Comparison of ENCODE assay signal across 7 mouse cellular contexts in genomic region chr19:5422895-5423443, GRCm38 (mm10). TPM values are rescaled to one million over a fixed set of nuclear protein-coding genes. Genes with fewer than 3 reads are reported as not detected.
DNase-seq lines count a peak whose midpoint lies in the region; ATAC-seq and TF ChIP-seq lines count a peak whose summit lies in the region.

No protein-coding gene starts in this region.

- H3K36me3 ChIP-seq in liver, embryonic 11.5 days (ENCODE audit: control insufficient read depth, insufficient read depth, low read length): peaks cover 19% of the 10 kb centered on the region; the same call in 1 of the 2 replicates
- peaks cover 7% of the 10 kb centered on the region; the same call in 1 of the 2 replicates for H3K36me3 ChIP-seq in forebrain, embryonic 11.5 days (ENCODE audit: control insufficient read depth, insufficient read depth, low read length)
- H3K36me3 ChIP-seq in hindbrain, embryonic 16.5 days (ENCODE audit: control insufficient read depth, insufficient read depth, low read length): peaks cover 11% of the 10 kb centered on the region
- peaks cover 21% of the 10 kb centered on the region for H3K36me3 ChIP-seq in myocyte (ENCODE audit: control insufficient read depth, insufficient read depth)

- H3K9ac ChIP-seq in liver, embryonic 11.5 days (ENCODE audit: low read depth, low read length): no peak overlapping the region
- peak overlapping the region; percentile 7; the same call in 1 of the 2 replicates for H3K9ac ChIP-seq in forebrain, embryonic 11.5 days (ENCODE audit: low read length)
- 0 out of 2 replicates have a peak overlapping the region, but pooled peaks have one; percentile 2 for H3K9ac ChIP-seq in hindbrain, embryonic 16.5 days (ENCODE audit: low read depth, low read length)

- H3K27me3 ChIP-seq in liver, embryonic 11.5 days (replicated peaks; ENCODE audit: control insufficient read depth, insufficient read depth, low read length): no peaks in the 10 kb centered on the region
- no peaks in the 10 kb centered on the region for H3K27me3 ChIP-seq in forebrain, embryonic 11.5 days (ENCODE audit: control insufficient read depth, insufficient read depth, low read length)
- H3K27me3 ChIP-seq in hindbrain, embryonic 16.5 days (replicated peaks; ENCODE audit: control insufficient read depth, insufficient read depth, low read length): no peaks in the 10 kb centered on the region
- no peaks in the 10 kb centered on the region for H3K27me3 ChIP-seq in myocyte (ENCODE audit: control insufficient read depth, insufficient read depth, insufficient read length)

- peaks cover 24% of the 10 kb centered on the region for H3K4me1 ChIP-seq in liver, embryonic 11.5 days (replicated peaks; ENCODE audit: control insufficient read depth, insufficient read depth, low read length)
- H3K4me1 ChIP-seq in forebrain, embryonic 11.5 days (replicated peaks; ENCODE audit: control insufficient read depth, insufficient read depth, low read length): peaks cover 17% of the 10 kb centered on the region; the same call in 1 of the 2 replicates
- peaks cover 32% of the 10 kb centered on the region for H3K4me1 ChIP-seq in hindbrain, embryonic 16.5 days (ENCODE audit: control insufficient read depth, insufficient read depth, low read depth, low read length)

- peak overlapping the region; percentile 3; the same call in 1 of the 2 replicates for H3K4me3 ChIP-seq in liver, embryonic 11.5 days (ENCODE audit: low read depth, low read length)
- H3K4me3 ChIP-seq in forebrain, embryonic 11.5 days (ENCODE audit: low read depth, low read length): no peak overlapping the region
- H3K4me3 ChIP-seq in hindbrain, embryonic 16.5 days (ENCODE audit: low read length): no peak overlapping the region
- peak overlapping the region; percentile 68 for H3K4me3 ChIP-seq in myocyte

- no peak overlapping the region for H3K27ac ChIP-seq in liver, embryonic 11.5 days (ENCODE audit: low read depth, low read length)
- H3K27ac ChIP-seq in forebrain, embryonic 11.5 days (ENCODE audit: low read depth, low read length): no peak overlapping the region
- H3K27ac ChIP-seq in hindbrain, embryonic 16.5 days (ENCODE audit: low read depth, low read length): no peak overlapping the region

- ATAC-seq in liver, embryonic 11.5 days (replicated peaks; ENCODE audit: low FRiP score): no peak
- ATAC-seq in forebrain, embryonic 11.5 days (replicated peaks; ENCODE audit: low FRiP score): no peak
- no peak for ATAC-seq in hindbrain, embryonic 16.5 days

- H3ac ChIP-seq in myocyte (ENCODE audit: control insufficient read depth, insufficient read length): no peak overlapping the region

- WGBS in liver, embryonic 11.5 days: 85% methylated on average over 9 of the region's 9 CpGs
- WGBS in forebrain, embryonic 11.5 days: 78% methylated on average over 9 of the region's 9 CpGs
- WGBS in hindbrain, embryonic 16.5 days: 62% methylated on average over 9 of the region's 9 CpGs

- H3K4me2 ChIP-seq in liver, embryonic 11.5 days: peak overlapping the region; percentile 93
- H3K4me2 ChIP-seq in forebrain, embryonic 11.5 days (ENCODE audit: low read depth, low read length, severe bottlenecking): peak overlapping the region; percentile 91
- H3K4me2 ChIP-seq in hindbrain, embryonic 16.5 days (ENCODE audit: low read length): peak overlapping the region; percentile 88
- H3K4me2 ChIP-seq in myocyte (ENCODE audit: low read depth): peak overlapping the region; percentile 94

- no peaks in the 10 kb centered on the region for H3K9me3 ChIP-seq in liver, embryonic 11.5 days (ENCODE audit: control insufficient read depth, low read length)
- H3K9me3 ChIP-seq in forebrain, embryonic 11.5 days (ENCODE audit: control insufficient read depth, low read length): no peaks in the 10 kb centered on the region
- no peaks in the 10 kb centered on the region for H3K9me3 ChIP-seq in hindbrain, embryonic 16.5 days (ENCODE audit: control insufficient read depth, low read length)

- no peak for TF ChIP-seq POLR2A in myocyte (IDR thresholded peaks at IDR 0.05; ENCODE audit: insufficient read length, low read depth)

- DNase-seq in liver, embryonic 11.5 days (ENCODE audit: low spot score): no peak
- no peak for DNase-seq in liver
- no peak for DNase-seq in forebrain, embryonic 11.5 days (ENCODE audit: low spot score)
- no peak for DNase-seq in gastrocnemius, postnatal 4 days (ENCODE audit: low spot score in 2 of 2)
- DNase-seq in right cerebral cortex, postnatal 10 days (ENCODE audit: low spot score in 2 of 2): no peak

- peaks cover 31% of the 10 kb centered on the region for H3K79me2 ChIP-seq in myocyte (ENCODE audit: control insufficient read depth, insufficient read depth)

TF ChIP-seq in myocyte, 11 proteins besides CTCF, POLR2A, EP300 and RAD21:
- no peak for TF ChIP-seq MYOD1 (IDR thresholded peaks at IDR 0.05; ENCODE audit: control insufficient read depth in 1 of 3, insufficient read length in 2 of 3, low read depth in 2 of 3)
- no peak for TF ChIP-seq MAX (IDR thresholded peaks at IDR 0.05; ENCODE audit: low read depth)
- no peak for TF ChIP-seq TCF3 (IDR thresholded peaks at IDR 0.05; ENCODE audit: insufficient read length, low read depth)
- TF ChIP-seq MYOG (IDR thresholded peaks at IDR 0.05; ENCODE audit: control insufficient read depth in 1 of 3, insufficient read depth in 1 of 3, insufficient read length in 2 of 3, low read depth in 2 of 3): no peak
- TF ChIP-seq SRF (IDR thresholded peaks at IDR 0.05; ENCODE audit: control insufficient read depth, insufficient read length, low read depth): no peak
- TF ChIP-seq CEBPB (IDR thresholded peaks at IDR 0.05; ENCODE audit: insufficient read depth, poor library complexity, severe bottlenecking): no peak
- no peak for TF ChIP-seq POLR2AphosphoS2 (IDR thresholded peaks at IDR 0.05; ENCODE audit: insufficient read length, low read depth)
- TF ChIP-seq TCF12 (IDR thresholded peaks at IDR 0.05; ENCODE audit: insufficient read depth, poor library complexity, severe bottlenecking): no peak
- TF ChIP-seq E2F4 (IDR thresholded peaks at IDR 0.05; ENCODE audit: insufficient read depth): no peak
- no peak for TF ChIP-seq USF1 (IDR thresholded peaks at IDR 0.05; ENCODE audit: low read depth)
- no peak for TF ChIP-seq REST (IDR thresholded peaks at IDR 0.05; ENCODE audit: insufficient read depth, insufficient read length)

RNA-seq across cellular contexts. Expression of gene Drap1, which starts 1.8 kb away (rescaled TPM):
- 124 and 151 TPM in 2 replicates for polyA plus RNA-seq in liver, embryonic 11.5 days (2014; fragmentation: Nextera tagmentation; extraction: Ambion mirVana)
- 193 and 202 TPM in 2 replicates for polyA plus RNA-seq in forebrain, embryonic 11.5 days (2014; fragmentation: Nextera tagmentation; extraction: Ambion mirVana)
- polyA plus RNA-seq in hindbrain, embryonic 16.5 days (2015; fragmentation: Nextera tagmentation; extraction: Ambion mirVana): 301 and 318 TPM in 2 replicates
- polyA plus RNA-seq in myocyte (2012; fragmentation: generic; extraction: Trizol): 481 TPM
- total RNA-seq in gastrocnemius, postnatal 4 days (2021): 100 to 1,000 TPM; 344 to 358 TPM

RNA-seq across cellular contexts. Expression of gene AI837181, which starts 2.0 kb away (rescaled TPM):
- polyA plus RNA-seq in liver, embryonic 11.5 days (2014; fragmentation: Nextera tagmentation; extraction: Ambion mirVana): 24.2 and 27.2 TPM in 2 replicates
- polyA plus RNA-seq in forebrain, embryonic 11.5 days (2014; fragmentation: Nextera tagmentation; extraction: Ambion mirVana): 34.6 and 42.0 TPM in 2 replicates
- polyA plus RNA-seq in hindbrain, embryonic 16.5 days (2015; fragmentation: Nextera tagmentation; extraction: Ambion mirVana): 38.5 and 72.7 TPM in 2 replicates
- 69.9 TPM for polyA plus RNA-seq in myocyte (2012; fragmentation: generic; extraction: Trizol)
- total RNA-seq in gastrocnemius, postnatal 4 days (2021): 10 to 100 TPM; 52.0 to 55.7 TPM

RNA-seq across cellular contexts. Expression of gene Tsga10ip, which starts 20.6 kb away (rescaled TPM):
- polyA plus RNA-seq in liver, embryonic 11.5 days (2014; fragmentation: Nextera tagmentation; extraction: Ambion mirVana): 0.30 and 1.2 TPM in 2 replicates
- polyA plus RNA-seq in forebrain, embryonic 11.5 days (2014; fragmentation: Nextera tagmentation; extraction: Ambion mirVana): not detected in 2 replicates
- 0.36 TPM in 1 of 2 replicates, not detected in the other for polyA plus RNA-seq in hindbrain, embryonic 16.5 days (2015; fragmentation: Nextera tagmentation; extraction: Ambion mirVana)
- polyA plus RNA-seq in myocyte (2012; fragmentation: generic; extraction: Trizol): 0.37 TPM
- total RNA-seq in gastrocnemius, postnatal 4 days (2021): not detected

RNA-seq across cellular contexts. Expression of gene Fosl1, which starts 24.4 kb away (rescaled TPM):
- 0.52 and 0.59 TPM in 2 replicates for polyA plus RNA-seq in liver, embryonic 11.5 days (2014; fragmentation: Nextera tagmentation; extraction: Ambion mirVana)
- polyA plus RNA-seq in forebrain, embryonic 11.5 days (2014; fragmentation: Nextera tagmentation; extraction: Ambion mirVana): not detected in 2 replicates
- polyA plus RNA-seq in hindbrain, embryonic 16.5 days (2015; fragmentation: Nextera tagmentation; extraction: Ambion mirVana): not detected in 2 replicates
- polyA plus RNA-seq in myocyte (2012; fragmentation: generic; extraction: Trizol): 15.4 TPM
- not detected for total RNA-seq in gastrocnemius, postnatal 4 days (2021)

RNA-seq across cellular contexts. Expression of gene Sart1, which starts 34.5 kb away (rescaled TPM):
- polyA plus RNA-seq in liver, embryonic 11.5 days (2014; fragmentation: Nextera tagmentation; extraction: Ambion mirVana): 62.7 and 73.3 TPM in 2 replicates
- 87.1 and 101 TPM in 2 replicates for polyA plus RNA-seq in forebrain, embryonic 11.5 days (2014; fragmentation: Nextera tagmentation; extraction: Ambion mirVana)
- polyA plus RNA-seq in hindbrain, embryonic 16.5 days (2015; fragmentation: Nextera tagmentation; extraction: Ambion mirVana): 58.8 and 66.0 TPM in 2 replicates
- 55.6 TPM for polyA plus RNA-seq in myocyte (2012; fragmentation: generic; extraction: Trizol)
- 10 to 100 TPM; 53.3 to 56.8 TPM for total RNA-seq in gastrocnemius, postnatal 4 days (2021)

Comparison
In these comparisons a context has a peak if more than half of its experiments do, and no peak if none do; other contexts are left out.
1. H3K4me3 ChIP-seq: peak in liver, embryonic 11.5 days (single experiment) and myocyte (single experiment); none in forebrain, embryonic 11.5 days (single experiment) and hindbrain, embryonic 16.5 days (single experiment).
2. Peak in every context shown above with its lines, with median percentiles within 50 percentile points of each other: H3K4me2 ChIP-seq.